Mouse (Mus musculus) T-helper 17 cell (primary cell): ENCODE results near the gene Pip4p1.
"Not testable (repeated sequence)": the region's sequence is repeated elsewhere in the genome, so short reads cannot be mapped to it uniquely, and the experiment has no call there.

Experiments
- in situ Hi-C, 2 experiments: fragments of 300-600 bp; cut with MboI, MseI; formaldehyde crosslinking; loops; 1 replicate in 1 of 2; 2 replicates in 1 of 2; pipeline ENCODE4 v1.15.1; 2025; ENCODE audit warnings: high pct_unique_total_duplicates in 2 of 2

Pip4p1 gene

GRCm38 (mm10) chr14:50930754-50931492, at the start of gene Pip4p1, which contains the start of gene Pnp:
Gene Pip4p1, minus strand, starts transcription at chr14:50930856.
Gene Pnp, plus strand, starts transcription at chr14:50931082.
- in situ Hi-C loops, result loop anchor here in 1 of 2 experiments (25.0 kb wide), 1 partner anchor 119 kb away; the partner anchor contains the start of genes Ccnb1ip1 and Parp2

GRCm38 (mm10) chr14:50979631-50980030, 49.0 kb upstream of the Pip4p1 start:
- in situ Hi-C loops, result loop anchor here in 1 of 2 experiments (10.0 kb wide), 1 partner anchor 265 kb away; no protein-coding TSS in a partner anchor

- in situ Hi-C loops, result not testable (repeated sequence)
These were observed 47.8 kb upstream of the Pip4p1 start for GRCm38 (mm10) chr14:50978451-50978850.

GRCm38 (mm10) chr14:50976674-50977073, 46.0 kb upstream of the Pip4p1 start:
- in situ Hi-C loops, result no loop called here

- in situ Hi-C loops, result no loop called here
These were observed 44.3 kb upstream of the Pip4p1 start for GRCm38 (mm10) chr14:50975001-50975400.

- in situ Hi-C loops, result no loop called here
These were observed 43.0 kb upstream of the Pip4p1 start for GRCm38 (mm10) chr14:50973700-50974099.

GRCm38 (mm10) chr14:50973054-50973453, 42.4 kb upstream of the Pip4p1 start:
- in situ Hi-C loops, result not testable (repeated sequence)

GRCm38 (mm10) chr14:50970822-50971221, 40.2 kb upstream of the Pip4p1 start:
- in situ Hi-C loops, result no loop called here

GRCm38 (mm10) chr14:50969558-50970544, 39.2 kb upstream of the Pip4p1 start:
- in situ Hi-C loops, result no loop called here

- in situ Hi-C loops, result no loop called here
These were observed 38.4 kb upstream of the Pip4p1 start for GRCm38 (mm10) chr14:50969041-50969440.

- in situ Hi-C loops, result no loop called here
These were observed 37.7 kb upstream of the Pip4p1 start for GRCm38 (mm10) chr14:50968216-50968980.

- in situ Hi-C loops, result not testable (repeated sequence)
These were observed 27.8 kb upstream of the Pip4p1 start for GRCm38 (mm10) chr14:50958289-50958995.

GRCm38 (mm10) chr14:50957146-50957545, 26.5 kb upstream of the Pip4p1 start:
- in situ Hi-C loops, result not testable (repeated sequence)

GRCm38 (mm10) chr14:50956724-50957123, 26.1 kb upstream of the Pip4p1 start:
- in situ Hi-C loops, result not testable (repeated sequence)

GRCm38 (mm10) chr14:50955942-50956508, 25.4 kb upstream of the Pip4p1 start, which contains the start of gene Pnp2:
Gene Pnp2, plus strand, starts transcription at chr14:50955992.
- in situ Hi-C loops, result not testable (repeated sequence)

GRCm38 (mm10) chr14:50955487-50955886, 24.8 kb upstream of the Pip4p1 start:
- in situ Hi-C loops, result no loop called here

- in situ Hi-C loops, result loop anchor here in 1 of 2 experiments (25.0 kb wide), 1 partner anchor 133 kb away; the partner anchor contains the start of genes Ccnb1ip1 and Parp2
These were observed 14.9 kb upstream of the Pip4p1 start for GRCm38 (mm10) chr14:50945526-50945925.

- in situ Hi-C loops, result loop anchor here in 1 of 2 experiments (25.0 kb wide), 1 partner anchor 133 kb away; the partner anchor contains the start of genes Ccnb1ip1 and Parp2
These were observed 14.4 kb upstream of the Pip4p1 start for GRCm38 (mm10) chr14:50945081-50945480.

GRCm38 (mm10) chr14:50944668-50945033, 14.0 kb upstream of the Pip4p1 start:
- in situ Hi-C loops, result loop anchor here in 1 of 2 experiments (25.0 kb wide), 1 partner anchor 132 kb away; the partner anchor contains the start of genes Ccnb1ip1 and Parp2
